Mouse (Mus musculus): ENCODE data around the gene Gls2. TPM values are rescaled to one million over a fixed set of nuclear protein-coding genes. Genes with fewer than 3 reads are reported as not detected.

Gene Gls2
- polyA plus RNA-seq, 1 experiment, result 2.8 TPM

DNA sequence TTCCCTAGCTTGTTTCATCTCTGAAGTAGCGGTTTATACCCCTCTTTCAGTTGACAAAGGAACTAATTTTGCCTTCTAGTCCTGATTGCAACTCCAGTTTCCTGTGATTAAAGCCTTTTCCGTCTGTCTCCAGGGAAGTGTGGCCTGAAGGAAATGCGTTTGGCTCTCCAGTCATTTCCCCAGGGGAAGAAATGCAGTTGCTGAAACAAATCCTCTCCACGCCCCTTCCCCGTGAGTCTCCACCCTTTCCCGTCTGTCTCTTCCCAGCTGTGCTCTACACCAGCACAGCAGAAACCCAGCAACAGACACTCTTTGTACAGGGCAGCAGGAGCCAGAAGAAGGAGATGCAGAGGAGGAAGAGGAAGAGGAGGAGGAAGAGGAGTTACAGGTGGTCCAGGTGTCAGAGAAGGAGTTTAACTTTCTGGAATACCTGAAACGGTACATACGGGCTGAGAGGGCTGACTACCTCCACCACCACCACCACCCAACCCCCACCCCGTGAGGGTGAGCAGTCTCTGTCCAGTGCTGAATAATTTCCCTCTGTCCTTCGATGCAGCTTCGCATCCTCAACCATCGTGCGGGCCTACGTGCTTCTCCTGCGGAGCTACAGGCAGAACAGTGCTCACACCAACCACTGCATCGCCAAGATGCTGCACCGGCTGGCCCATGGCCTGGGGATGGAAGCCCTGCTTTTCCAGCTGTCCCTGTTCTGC lies 52.9 kb downstream of the Gls2 start:
- no peaks in the 10 kb centered on the region for H3K79me2 ChIP-seq (ENCODE audit: control insufficient read depth, insufficient read depth)
- H3K4me3 ChIP-seq (ENCODE audit: insufficient read depth, poor library complexity, severe bottlenecking), result no peak overlapping the region
- H3K27me3 ChIP-seq (ENCODE audit: control insufficient read depth, insufficient read depth, insufficient read length), result no peaks in the 10 kb centered on the region
- no peak for TF ChIP-seq MYOD1 (IDR thresholded peaks at IDR 0.05; ENCODE audit: control insufficient read depth, insufficient read length, low read depth)
- no peak for TF ChIP-seq FOSL1 (IDR thresholded peaks at IDR 0.05; ENCODE audit: insufficient read depth, low read length, poor library complexity, severe bottlenecking)
- no peak for TF ChIP-seq MYOG (IDR thresholded peaks at IDR 0.05; ENCODE audit: control insufficient read depth, extremely low read depth, insufficient read length)
- no peak for TF ChIP-seq USF1 (IDR thresholded peaks at IDR 0.05; ENCODE audit: low read depth)
- no peak for TF ChIP-seq MAX (IDR thresholded peaks at IDR 0.05)
- TF ChIP-seq CTCF (IDR thresholded peaks at IDR 0.05; ENCODE audit: control insufficient read depth, insufficient read depth, insufficient read length), result no peak
- TF ChIP-seq CEBPB (IDR thresholded peaks at IDR 0.05; ENCODE audit: low read depth), result no peak
- no peak overlapping the region for H3ac ChIP-seq (ENCODE audit: control insufficient read depth, insufficient read length, low read depth)
- H3K79me3 ChIP-seq (ENCODE audit: low read depth), result no peaks in the 10 kb centered on the region
- peaks cover 86% of the 10 kb centered on the region for H3K36me3 ChIP-seq (ENCODE audit: control insufficient read depth, insufficient read depth)

DNA sequence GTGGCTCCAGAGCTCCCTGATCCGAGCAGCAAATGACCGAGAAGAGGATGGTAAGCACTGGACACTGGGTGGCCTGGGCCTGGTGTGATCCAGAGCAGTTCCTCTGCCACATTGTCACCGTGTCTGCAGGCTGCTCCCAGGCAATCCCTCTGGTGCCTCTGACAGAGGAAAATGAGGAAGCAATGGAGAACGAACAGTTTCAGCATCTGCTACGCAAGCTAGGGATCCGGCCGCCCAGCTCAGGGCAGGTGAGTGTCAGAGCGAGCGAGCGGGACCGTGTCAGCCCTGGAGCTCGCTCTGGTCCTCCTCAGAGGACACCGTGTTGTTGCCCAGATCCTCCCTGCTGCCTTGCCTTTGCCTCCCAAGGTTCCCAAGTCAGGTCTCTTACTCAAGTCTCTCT lies 56.3 kb downstream of the Gls2 start:
- peaks cover 68% of the 10 kb centered on the region for H3K36me3 ChIP-seq (ENCODE audit: control insufficient read depth, insufficient read depth)
- H3K27me3 ChIP-seq (ENCODE audit: control insufficient read depth, insufficient read depth, insufficient read length), result no peaks in the 10 kb centered on the region
- H3K79me3 ChIP-seq (ENCODE audit: low read depth), result no peaks in the 10 kb centered on the region
- H3ac ChIP-seq (ENCODE audit: control insufficient read depth, insufficient read length, low read depth), result no peak overlapping the region
- no peak for TF ChIP-seq USF1 (IDR thresholded peaks at IDR 0.05; ENCODE audit: low read depth)
- no peak for TF ChIP-seq MAX (IDR thresholded peaks at IDR 0.05)
- no peak for TF ChIP-seq FOSL1 (IDR thresholded peaks at IDR 0.05; ENCODE audit: insufficient read depth, low read length, poor library complexity, severe bottlenecking)
- TF ChIP-seq CEBPB (IDR thresholded peaks at IDR 0.05; ENCODE audit: low read depth), result no peak
- no peak for TF ChIP-seq CTCF (IDR thresholded peaks at IDR 0.05; ENCODE audit: control insufficient read depth, insufficient read depth, insufficient read length)
- TF ChIP-seq MYOD1 (IDR thresholded peaks at IDR 0.05; ENCODE audit: control insufficient read depth, insufficient read length, low read depth), result no peak
- no peak for TF ChIP-seq MYOG (IDR thresholded peaks at IDR 0.05; ENCODE audit: control insufficient read depth, extremely low read depth, insufficient read length)
- no peaks in the 10 kb centered on the region for H3K79me2 ChIP-seq (ENCODE audit: control insufficient read depth, insufficient read depth)
- no peak overlapping the region for H3K4me3 ChIP-seq (ENCODE audit: insufficient read depth, poor library complexity, severe bottlenecking)

DNA sequence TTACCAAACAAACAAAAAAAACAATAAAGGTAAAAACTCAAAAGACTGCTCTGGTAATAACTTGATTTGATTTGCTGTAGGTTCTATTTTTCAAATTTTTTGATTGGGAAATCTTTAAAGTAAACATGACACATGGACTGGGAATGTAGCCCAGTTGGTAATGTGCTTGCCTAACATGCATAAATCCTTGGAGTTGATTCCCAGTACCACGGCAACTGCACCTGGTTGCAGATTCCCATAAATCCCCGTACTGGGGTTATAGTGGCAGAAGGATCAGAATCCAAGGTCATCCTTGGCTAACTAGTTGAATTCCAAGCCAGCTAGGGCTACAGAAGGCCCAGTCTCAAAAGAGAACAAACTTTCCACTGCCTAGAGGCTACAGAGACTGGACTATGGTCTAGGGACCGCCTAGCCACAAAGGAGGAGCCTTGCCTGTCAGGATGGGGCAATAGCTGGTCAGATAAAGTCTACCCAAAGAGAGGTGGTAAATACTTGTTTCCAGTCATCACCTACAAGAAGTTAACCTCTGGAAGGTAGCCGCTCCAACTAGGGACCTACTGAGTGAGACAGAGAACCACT lies 59.5 kb downstream of the Gls2 start, which contains the start of gene Apon:
TSS of gene Apon (plus strand) at position 420 of the 579 bp plus-strand sequence.
- H3K36me3 ChIP-seq (ENCODE audit: control insufficient read depth, insufficient read depth), result peaks cover 42% of the 10 kb centered on the region
- H3K79me3 ChIP-seq (ENCODE audit: low read depth), result no peaks in the 10 kb centered on the region
- TF ChIP-seq FOSL1 (IDR thresholded peaks at IDR 0.05; ENCODE audit: insufficient read depth, low read length, poor library complexity, severe bottlenecking) (no peak), MAX (IDR thresholded peaks at IDR 0.05) (no peak), CEBPB (IDR thresholded peaks at IDR 0.05; ENCODE audit: low read depth) (peak; percentile 65), USF1 (IDR thresholded peaks at IDR 0.05; ENCODE audit: low read depth) (no peak), MYOG (IDR thresholded peaks at IDR 0.05; ENCODE audit: control insufficient read depth, extremely low read depth, insufficient read length) (no peak), CTCF (IDR thresholded peaks at IDR 0.05; ENCODE audit: control insufficient read depth, insufficient read depth, insufficient read length) (no peak)
- no peak within 1 kb of the TSS for H3ac ChIP-seq (ENCODE audit: control insufficient read depth, insufficient read length, low read depth)
- H3K79me2 ChIP-seq (ENCODE audit: control insufficient read depth, insufficient read depth), result no peaks in the 10 kb centered on the region
- no peaks in the 10 kb centered on the region for H3K27me3 ChIP-seq (ENCODE audit: control insufficient read depth, insufficient read depth, insufficient read length)
- no peak within 1 kb of the TSS for H3K4me3 ChIP-seq (ENCODE audit: insufficient read depth, poor library complexity, severe bottlenecking)

DNA sequence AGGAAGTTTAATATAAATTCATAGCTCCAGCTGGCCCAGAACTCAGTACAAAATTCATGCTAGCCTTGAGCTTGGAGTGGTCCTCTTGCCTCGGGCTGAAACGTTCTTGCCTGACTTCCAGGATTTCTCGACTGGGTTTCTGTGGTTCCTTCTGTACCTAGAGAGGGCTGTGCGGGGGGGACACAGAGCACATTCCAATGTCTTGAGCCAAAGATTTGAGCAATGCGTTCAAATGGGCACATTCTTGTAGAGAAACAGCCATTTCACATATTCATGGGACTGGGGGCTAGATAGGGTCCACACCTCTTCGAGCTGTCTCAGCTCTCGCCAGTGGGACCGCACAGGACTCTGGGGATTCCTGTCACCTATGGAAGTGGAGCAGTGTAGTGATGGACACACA lies 61.7 kb downstream of the Gls2 start:
- H3K36me3 ChIP-seq (ENCODE audit: control insufficient read depth, insufficient read depth), result peaks cover 22% of the 10 kb centered on the region
- TF ChIP-seq CEBPB (IDR thresholded peaks at IDR 0.05; ENCODE audit: low read depth) (peak; percentile 9), MAX (IDR thresholded peaks at IDR 0.05) (no peak)

DNA sequence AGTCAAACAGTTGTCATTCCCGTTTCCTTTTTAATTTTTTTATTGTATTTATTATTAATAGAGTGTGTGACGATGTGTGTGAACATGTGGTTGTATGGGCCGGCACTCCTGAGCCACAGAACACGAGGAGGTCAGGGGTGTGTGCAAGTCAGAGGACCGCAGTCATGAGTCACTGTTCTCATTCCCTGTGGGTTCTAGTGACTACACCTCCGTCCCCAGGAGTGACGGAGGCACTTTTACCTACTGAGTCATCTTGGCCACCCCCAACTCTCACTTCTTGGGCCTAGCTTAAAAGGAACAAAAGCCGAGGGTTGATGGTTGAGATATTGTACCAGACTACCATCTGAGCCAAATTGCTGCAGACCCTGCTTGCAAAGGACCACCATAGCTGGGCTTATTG lies 62.1 kb downstream of the Gls2 start:
- TF ChIP-seq MAX (IDR thresholded peaks at IDR 0.05) (peak; percentile 88), CEBPB (IDR thresholded peaks at IDR 0.05; ENCODE audit: low read depth) (no peak), FOSL1 (IDR thresholded peaks at IDR 0.05; ENCODE audit: insufficient read depth, low read length, poor library complexity, severe bottlenecking) (peak; percentile 88), MYOG (IDR thresholded peaks at IDR 0.05; ENCODE audit: control insufficient read depth, extremely low read depth, insufficient read length) (no peak), USF1 (IDR thresholded peaks at IDR 0.05; ENCODE audit: low read depth) (peak; percentile 43), MYOD1 (IDR thresholded peaks at IDR 0.05; ENCODE audit: control insufficient read depth, insufficient read length, low read depth) (no peak), CTCF (IDR thresholded peaks at IDR 0.05; ENCODE audit: control insufficient read depth, insufficient read depth, insufficient read length) (no peak)
- no peaks in the 10 kb centered on the region for H3K27me3 ChIP-seq (ENCODE audit: control insufficient read depth, insufficient read depth, insufficient read length)
- H3K79me2 ChIP-seq (ENCODE audit: control insufficient read depth, insufficient read depth), result no peaks in the 10 kb centered on the region
- no peak overlapping the region for H3K4me3 ChIP-seq (ENCODE audit: insufficient read depth, poor library complexity, severe bottlenecking)
- H3ac ChIP-seq (ENCODE audit: control insufficient read depth, insufficient read length, low read depth), result no peak overlapping the region
- H3K79me3 ChIP-seq (ENCODE audit: low read depth), result no peaks in the 10 kb centered on the region
- H3K36me3 ChIP-seq (ENCODE audit: control insufficient read depth, insufficient read depth), result peaks cover 18% of the 10 kb centered on the region

More for the DNA sequence above, 61.7 kb downstream of the Gls2 start:
- Histone ChIP-seq H3ac (ENCODE audit: control insufficient read depth, insufficient read length, low read depth) (no peak overlapping the region), H3K79me2 (ENCODE audit: control insufficient read depth, insufficient read depth) (no peaks in the 10 kb centered on the region), H3K79me3 (ENCODE audit: low read depth) (no peaks in the 10 kb centered on the region), H3K4me3 (ENCODE audit: insufficient read depth, poor library complexity, severe bottlenecking) (no peak overlapping the region), H3K27me3 (ENCODE audit: control insufficient read depth, insufficient read depth, insufficient read length) (no peaks in the 10 kb centered on the region)

All from C2C12 (cell line).